Mouse (Mus musculus): ENCODE measurements at regions not wholly inside any gene's neighbourhood (a gene's known extent, or its start where the extent isn't known, plus 50 kb on each side); places are given as distances from the start of the nearest gene placed in this dataset.

DNA sequence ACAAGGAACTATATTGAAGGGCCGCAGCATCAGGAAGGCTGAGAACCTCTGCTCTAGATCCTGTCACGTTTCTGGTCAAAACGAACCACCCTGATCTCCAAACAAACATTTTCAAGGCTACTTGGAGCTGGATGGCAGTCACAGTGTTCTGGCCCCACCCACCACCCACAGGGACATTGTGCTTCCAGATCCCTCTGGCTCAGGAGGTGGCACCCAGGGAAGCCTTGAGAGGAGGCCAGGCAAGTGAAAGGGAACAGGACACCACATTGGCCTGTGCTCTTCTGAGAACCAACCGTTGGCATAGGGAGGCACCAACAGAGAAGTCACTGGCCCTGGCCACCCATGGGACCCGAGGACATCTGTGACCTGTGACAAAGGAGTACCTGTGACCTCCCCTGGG is 234.6 kb upstream of the Dio3 start:
- no peaks in the 10 kb centered on the region for H3K36me3 ChIP-seq (ENCODE audit: insufficient read depth, low read length)
- H3K4me2 ChIP-seq (ENCODE audit: low read depth, low read length, poor library complexity, severe bottlenecking) = no peak overlapping the region
- H3K4me1 ChIP-seq (ENCODE audit: insufficient read depth, low read length) = no peaks in the 10 kb centered on the region
- no peak for TF ChIP-seq CTCF (IDR thresholded peaks at IDR 0.05)
- ATAC-seq (ENCODE audit: low FRiP score) (no peak), DNase-seq (ENCODE audit: low spot score) (no peak)
- H3K27me3 ChIP-seq (ENCODE audit: insufficient read depth, low read length) = no peaks in the 10 kb centered on the region
- 84% methylated on average over 5 of the region's 5 CpGs for WGBS
- H3K9ac ChIP-seq (replicated peaks; ENCODE audit: low read length, poor library complexity, severe bottlenecking) = no peak overlapping the region
- H3K9me3 ChIP-seq (ENCODE audit: low read length) = no peaks in the 10 kb centered on the region
- no peak overlapping the region for H3K27ac ChIP-seq (ENCODE audit: low read depth, low read length)
- no peak overlapping the region for H3K4me3 ChIP-seq (ENCODE audit: low read depth, low read length)

GRCm38 (mm10) chr12:110044721-110045120 is 234.1 kb upstream of the Dio3 start:
- no peak overlapping the region for H3K4me2 ChIP-seq (ENCODE audit: low read depth, low read length, poor library complexity, severe bottlenecking)
- no peak for DNase-seq (ENCODE audit: low spot score)
- H3K4me3 ChIP-seq (ENCODE audit: low read depth, low read length) = no peak overlapping the region
- 96% methylated on average over 5 of the region's 5 CpGs for WGBS
- H3K9me3 ChIP-seq (ENCODE audit: low read length) = no peaks in the 10 kb centered on the region
- no peak for ATAC-seq (ENCODE audit: low FRiP score)
- H3K36me3 ChIP-seq (ENCODE audit: insufficient read depth, low read length) = no peaks in the 10 kb centered on the region
- H3K27ac ChIP-seq (ENCODE audit: low read depth, low read length) = no peak overlapping the region
- H3K4me1 ChIP-seq (ENCODE audit: insufficient read depth, low read length) = no peaks in the 10 kb centered on the region
- TF ChIP-seq CTCF (IDR thresholded peaks at IDR 0.05) = no peak
- no peaks in the 10 kb centered on the region for H3K27me3 ChIP-seq (ENCODE audit: insufficient read depth, low read length)
- no peak overlapping the region for H3K9ac ChIP-seq (replicated peaks; ENCODE audit: low read length, poor library complexity, severe bottlenecking)

DNA sequence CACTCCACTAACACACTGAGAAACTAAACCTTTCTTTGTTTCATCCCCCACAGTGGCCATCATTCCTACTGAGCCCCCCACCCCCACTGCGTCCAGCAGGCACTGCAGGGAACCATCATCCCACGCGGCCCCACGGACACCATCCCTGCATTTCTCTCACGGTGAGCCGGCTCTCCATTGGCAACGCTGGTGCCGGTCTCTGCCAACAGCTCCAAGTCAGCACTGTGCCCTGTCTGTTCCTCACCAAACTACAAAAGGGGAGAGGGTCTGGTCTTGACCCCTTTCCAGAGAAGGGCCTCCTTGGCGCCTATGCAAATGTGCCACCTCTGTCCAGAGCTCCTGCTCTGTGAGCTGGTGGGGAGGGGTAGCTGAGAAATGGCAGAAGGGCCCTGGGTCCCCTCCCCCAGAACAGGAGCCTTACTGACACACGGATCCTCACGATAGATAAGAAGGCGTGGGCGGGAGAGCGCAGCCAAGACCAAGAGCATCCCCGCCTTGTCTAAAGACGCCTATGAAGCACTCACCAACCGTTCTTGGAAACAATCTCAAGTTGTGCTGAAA is 233.0 kb upstream of the Dio3 start:
- Histone ChIP-seq H3K27ac (ENCODE audit: low read depth, low read length) (no peak overlapping the region), H3K4me1 (ENCODE audit: insufficient read depth, low read length) (no peaks in the 10 kb centered on the region), H3K36me3 (ENCODE audit: insufficient read depth, low read length) (no peaks in the 10 kb centered on the region), H3K4me3 (ENCODE audit: low read depth, low read length) (no peak overlapping the region), H3K4me2 (ENCODE audit: low read depth, low read length, poor library complexity, severe bottlenecking) (no peak overlapping the region), H3K9me3 (ENCODE audit: low read length) (no peaks in the 10 kb centered on the region), H3K27me3 (ENCODE audit: insufficient read depth, low read length) (no peaks in the 10 kb centered on the region), H3K9ac (replicated peaks; ENCODE audit: low read length, poor library complexity, severe bottlenecking) (no peak overlapping the region)
- no peak for TF ChIP-seq CTCF (IDR thresholded peaks at IDR 0.05)
- DNase-seq (ENCODE audit: low spot score) (peak; percentile 57), ATAC-seq (ENCODE audit: low FRiP score) (0 out of 2 replicates have a peak, but pooled peaks have one; percentile 27)
- 62% methylated on average over 17 of the region's 17 CpGs for WGBS

GRCm38 (mm10) chr12:110046613-110047012 is 232.3 kb upstream of the Dio3 start:
- Histone ChIP-seq H3K9ac (replicated peaks; ENCODE audit: low read length, poor library complexity, severe bottlenecking) (no peak overlapping the region), H3K4me2 (ENCODE audit: low read depth, low read length, poor library complexity, severe bottlenecking) (no peak overlapping the region), H3K27ac (ENCODE audit: low read depth, low read length) (no peak overlapping the region), H3K36me3 (ENCODE audit: insufficient read depth, low read length) (no peaks in the 10 kb centered on the region), H3K27me3 (ENCODE audit: insufficient read depth, low read length) (no peaks in the 10 kb centered on the region), H3K4me3 (ENCODE audit: low read depth, low read length) (no peak overlapping the region), H3K4me1 (ENCODE audit: insufficient read depth, low read length) (no peaks in the 10 kb centered on the region), H3K9me3 (ENCODE audit: low read length) (no peaks in the 10 kb centered on the region)
- DNase-seq (ENCODE audit: low spot score) (no peak), ATAC-seq (ENCODE audit: low FRiP score) (no peak)
- no peak for TF ChIP-seq CTCF (IDR thresholded peaks at IDR 0.05)
- 72% methylated on average over 9 of the region's 9 CpGs for whole genome bisulfite sequencing

GRCm38 (mm10) chr12:110047466-110048250 is 231.2 kb upstream of the Dio3 start:
- ATAC-seq (ENCODE audit: low FRiP score) = no peak
- 68% methylated on average over 16 of the region's 16 CpGs for WGBS

GRCm38 (mm10) chr12:110049154-110049736 is 229.6 kb upstream of the Dio3 start:
- Histone ChIP-seq H3K4me2 (ENCODE audit: low read depth, low read length, poor library complexity, severe bottlenecking) (no peak overlapping the region), H3K27me3 (ENCODE audit: insufficient read depth, low read length) (no peaks in the 10 kb centered on the region), H3K4me3 (ENCODE audit: low read depth, low read length) (no peak overlapping the region), H3K9ac (replicated peaks; ENCODE audit: low read length, poor library complexity, severe bottlenecking) (no peak overlapping the region), H3K36me3 (ENCODE audit: insufficient read depth, low read length) (no peaks in the 10 kb centered on the region), H3K27ac (ENCODE audit: low read depth, low read length) (no peak overlapping the region), H3K4me1 (ENCODE audit: insufficient read depth, low read length) (no peaks in the 10 kb centered on the region), H3K9me3 (ENCODE audit: low read length) (no peaks in the 10 kb centered on the region)
- ATAC-seq (ENCODE audit: low FRiP score) = no peak
- no peak for TF ChIP-seq CTCF (IDR thresholded peaks at IDR 0.05)
- DNase-seq (ENCODE audit: low spot score) = no peak
- 86% methylated on average over 10 of the region's 10 CpGs for WGBS

More at GRCm38 (mm10) chr12:110047466-110048250, 231.2 kb upstream of the Dio3 start:
- H3K9me3 ChIP-seq (ENCODE audit: low read length) = no peaks in the 10 kb centered on the region
- no peak overlapping the region for H3K4me3 ChIP-seq (ENCODE audit: low read depth, low read length)
- no peak overlapping the region for H3K27ac ChIP-seq (ENCODE audit: low read depth, low read length)
- H3K4me1 ChIP-seq (ENCODE audit: insufficient read depth, low read length) = no peaks in the 10 kb centered on the region
- DNase-seq (ENCODE audit: low spot score) = peak; percentile 58
- no peak overlapping the region for H3K9ac ChIP-seq (replicated peaks; ENCODE audit: low read length, poor library complexity, severe bottlenecking)
- no peak for TF ChIP-seq CTCF (IDR thresholded peaks at IDR 0.05)
- H3K27me3 ChIP-seq (ENCODE audit: insufficient read depth, low read length) = no peaks in the 10 kb centered on the region
- H3K36me3 ChIP-seq (ENCODE audit: insufficient read depth, low read length) = no peaks in the 10 kb centered on the region
- no peak overlapping the region for H3K4me2 ChIP-seq (ENCODE audit: low read depth, low read length, poor library complexity, severe bottlenecking)

Data from midbrain, postnatal 0 days (tissue).